Comparison of ENCODE assay signal across 16 mouse cellular contexts in the genomic region with DNA sequence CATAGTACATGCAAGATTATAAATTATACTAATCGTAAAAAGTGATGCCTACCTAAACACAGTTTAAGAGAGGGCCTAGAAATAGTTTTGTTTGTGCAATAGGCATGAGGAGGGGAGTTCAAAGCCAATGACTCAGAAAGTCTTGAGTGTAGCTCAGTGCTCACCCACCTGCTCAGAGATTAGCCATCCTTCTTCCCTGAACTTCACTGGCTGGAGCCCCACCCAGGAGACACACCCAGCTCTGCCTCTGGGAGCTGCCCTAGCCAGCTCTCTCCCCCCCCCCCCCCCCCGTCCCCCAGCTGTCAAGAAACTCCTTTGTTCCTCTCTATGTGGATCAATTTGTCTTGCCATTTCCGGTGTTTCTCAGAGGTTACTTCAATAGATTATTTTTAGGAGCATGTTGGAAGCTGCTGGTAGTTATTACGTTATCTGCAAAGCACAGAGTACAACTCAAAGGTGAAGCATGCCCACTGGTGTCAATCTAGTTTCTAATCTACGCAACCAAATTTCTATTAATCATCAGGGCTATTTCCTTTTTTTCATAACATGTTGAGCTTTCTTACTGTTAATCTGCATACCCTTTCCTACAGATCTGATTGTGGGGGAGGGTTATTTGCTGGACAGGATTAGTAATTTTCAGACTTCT.
DNase-seq lines count a peak whose midpoint lies in the region; ATAC-seq and TF ChIP-seq lines count a peak whose summit lies in the region.
"Had no signal": no experiment of that assay in that cellular context is flagged by ENCODE, and none has a peak within 500 bp of the region (broad histone marks: within the 10 kb centered on the region; RNA-seq: fewer than 3 reads in every experiment).

No protein-coding gene starts in this region.

- no peak overlapping the region for H3K27ac ChIP-seq in intestine, embryonic 14.5 days (ENCODE audit: low read depth)
- no peak overlapping the region for H3K27ac ChIP-seq in liver, embryonic 16.5 days (ENCODE audit: low read length)
- no peak overlapping the region for H3K27ac ChIP-seq in midbrain, embryonic 10.5 days (replicated peaks)
- no peak overlapping the region for H3K27ac ChIP-seq in midbrain, embryonic 16.5 days (ENCODE audit: low read length)
- H3K27ac ChIP-seq: embryonic facial prominence, embryonic 12.5 days; midbrain, embryonic 13.5 days had no signal

- no peak for TF ChIP-seq CTCF in G1E (IDR thresholded peaks at IDR 0.05; ENCODE audit: low read depth, low read length)

- DNase-seq in 416B (ENCODE audit: low read depth), result peak; percentile 97
- DNase-seq in G1E (ENCODE audit: low spot score), result peak; percentile 43
- no peak for DNase-seq in intestine, embryonic 14.5 days (ENCODE audit: low spot score)
- no peak for DNase-seq in midbrain, embryonic 10.5 days (ENCODE audit: low spot score)
- no peak for DNase-seq in adrenal gland, postnatal 14 days
- no peak for DNase-seq in MN1 (ENCODE audit: low spot score)
- DNase-seq: adrenal gland, adult 2 months; cerebellum, postnatal 10 days; heart, postnatal 4 days; right cerebral cortex, postnatal 4 days; thymus, postnatal 14 days had no signal

- ATAC-seq in G1E (ENCODE audit: extremely low read depth, insufficient number of reproducible peaks, low FRiP score, poor library complexity, severe bottlenecking), result peak; percentile 93
- peak; percentile 70 for ATAC-seq in intestine, embryonic 14.5 days (replicated peaks; ENCODE audit: low FRiP score, low TSS enrichment, low read depth)
- peak; percentile 92 for ATAC-seq in liver, embryonic 16.5 days (ENCODE audit: low read depth)
- ATAC-seq in midbrain, embryonic 16.5 days, result no peak
- ATAC-seq: midbrain, embryonic 13.5 days had no signal

- no peaks in the 10 kb centered on the region for H3K27me3 ChIP-seq in G1E (ENCODE audit: insufficient read depth, low read length)
- H3K27me3 ChIP-seq in intestine, embryonic 14.5 days (replicated peaks; ENCODE audit: control insufficient read depth, insufficient read depth, low read length), result no peaks in the 10 kb centered on the region
- H3K27me3 ChIP-seq in liver, embryonic 16.5 days (ENCODE audit: control insufficient read depth, insufficient read depth, low read depth, low read length), result no peaks in the 10 kb centered on the region
- no peaks in the 10 kb centered on the region for H3K27me3 ChIP-seq in midbrain, embryonic 10.5 days (ENCODE audit: low read depth, poor library complexity, severe bottlenecking)
- no peaks in the 10 kb centered on the region for H3K27me3 ChIP-seq in midbrain, embryonic 16.5 days (ENCODE audit: control insufficient read depth, insufficient read depth, low read depth, low read length)
- H3K27me3 ChIP-seq: CH12.LX; embryonic facial prominence, embryonic 12.5 days; midbrain, embryonic 13.5 days had no signal

- H3K9me3 ChIP-seq in G1E (replicated peaks), result no peaks in the 10 kb centered on the region
- H3K9me3 ChIP-seq in intestine, embryonic 14.5 days (ENCODE audit: control insufficient read depth, low read length), result no peaks in the 10 kb centered on the region
- no peaks in the 10 kb centered on the region for H3K9me3 ChIP-seq in liver, embryonic 16.5 days (replicated peaks; ENCODE audit: control insufficient read depth, low read length)
- H3K9me3 ChIP-seq in midbrain, embryonic 10.5 days (replicated peaks), result no peaks in the 10 kb centered on the region
- H3K9me3 ChIP-seq in midbrain, embryonic 16.5 days (replicated peaks; ENCODE audit: control insufficient read depth, low read length, poor library complexity, severe bottlenecking), result no peaks in the 10 kb centered on the region
- H3K9me3 ChIP-seq: embryonic facial prominence, embryonic 12.5 days; midbrain, embryonic 13.5 days had no signal

- WGBS in intestine, embryonic 14.5 days, result 48% methylated on average over 5 of the region's 5 CpGs
- WGBS in liver, embryonic 16.5 days (ENCODE audit: insufficient replicate concordance), result 19% methylated on average over 5 of the region's 5 CpGs
- 72% methylated on average over 5 of the region's 5 CpGs for WGBS in midbrain, embryonic 10.5 days
- 63% methylated on average over 5 of the region's 5 CpGs for WGBS in midbrain, embryonic 16.5 days

- H3K4me2 ChIP-seq in intestine, embryonic 14.5 days (ENCODE audit: low read length), result no peak overlapping the region
- H3K4me2 ChIP-seq in liver, embryonic 16.5 days (ENCODE audit: low read depth, low read length), result no peak overlapping the region; the same call in 1 of the 2 replicates
- H3K4me2 ChIP-seq in midbrain, embryonic 16.5 days (ENCODE audit: low read length), result no peak overlapping the region
- H3K4me2 ChIP-seq: embryonic facial prominence, embryonic 12.5 days; midbrain, embryonic 13.5 days had no signal

- H3K4me1 ChIP-seq in G1E (ENCODE audit: insufficient read depth, low read depth, low read length), result peaks cover 38% of the 10 kb centered on the region
- H3K4me1 ChIP-seq in intestine, embryonic 14.5 days (replicated peaks; ENCODE audit: control insufficient read depth, insufficient read depth, low read length), result no peaks in the 10 kb centered on the region
- peaks cover 7% of the 10 kb centered on the region for H3K4me1 ChIP-seq in liver, embryonic 16.5 days (ENCODE audit: control insufficient read depth, low read depth, low read length)
- H3K4me1 ChIP-seq in midbrain, embryonic 10.5 days, result peaks cover 5% of the 10 kb centered on the region
- H3K4me1 ChIP-seq in midbrain, embryonic 16.5 days (ENCODE audit: control insufficient read depth, insufficient read depth, low read length), result no peaks in the 10 kb centered on the region
- H3K4me1 ChIP-seq: embryonic facial prominence, embryonic 12.5 days; midbrain, embryonic 13.5 days had no signal

- H3K36me3 ChIP-seq in G1E (replicated peaks), result no peaks in the 10 kb centered on the region
- no peaks in the 10 kb centered on the region for H3K36me3 ChIP-seq in intestine, embryonic 14.5 days (ENCODE audit: control insufficient read depth, insufficient read depth, low read length)
- H3K36me3 ChIP-seq in liver, embryonic 16.5 days (ENCODE audit: control insufficient read depth, insufficient read depth), result no peaks in the 10 kb centered on the region
- H3K36me3 ChIP-seq in midbrain, embryonic 10.5 days, result no peaks in the 10 kb centered on the region
- no peaks in the 10 kb centered on the region for H3K36me3 ChIP-seq in midbrain, embryonic 16.5 days (ENCODE audit: control insufficient read depth, insufficient read depth, low read length)
- H3K36me3 ChIP-seq: embryonic facial prominence, embryonic 12.5 days; midbrain, embryonic 13.5 days had no signal

- H3K4me3 ChIP-seq in G1E (ENCODE audit: low read depth, low read length), result no peak overlapping the region
- H3K4me3 ChIP-seq in intestine, embryonic 14.5 days (ENCODE audit: low read depth, low read length), result no peak overlapping the region
- no peak overlapping the region for H3K4me3 ChIP-seq in liver, embryonic 16.5 days (ENCODE audit: low read depth, low read length)
- H3K4me3 ChIP-seq in midbrain, embryonic 10.5 days, result no peak overlapping the region
- H3K4me3 ChIP-seq in midbrain, embryonic 16.5 days (ENCODE audit: low read depth, low read length), result no peak overlapping the region
- H3K4me3 ChIP-seq: embryonic facial prominence, embryonic 12.5 days; midbrain, embryonic 13.5 days had no signal

- no peak overlapping the region for H3K9ac ChIP-seq in intestine, embryonic 14.5 days (ENCODE audit: low read length)
- H3K9ac ChIP-seq in liver, embryonic 16.5 days (ENCODE audit: low read depth, low read length), result no peak overlapping the region
- no peak overlapping the region for H3K9ac ChIP-seq in midbrain, embryonic 16.5 days (ENCODE audit: low read depth, low read length)
- H3K9ac ChIP-seq: embryonic facial prominence, embryonic 12.5 days; midbrain, embryonic 13.5 days had no signal

Comparison
In these comparisons a context has a peak if more than half of its experiments do, and no peak if none do; other contexts are left out.
1. DNase-seq: peak in 416B (single experiment) and G1E (single experiment); none in intestine, embryonic 14.5 days (single experiment), midbrain, embryonic 10.5 days (single experiment), adrenal gland, postnatal 14 days (single experiment) and MN1 (single experiment).